Mouse (Mus musculus): ENCODE measurements around the gene Fmnl3. TPM values are rescaled to one million over a fixed set of nuclear protein-coding genes. Genes with fewer than 3 reads are reported as not detected.
"Not testable (repeated sequence)": the region's sequence is repeated elsewhere in the genome, so short reads cannot be mapped to it uniquely, and the experiment has no call there.

Fmnl3 gene
- polyA plus RNA-seq, 1 experiment, result 13.7 TPM

- Histone ChIP-seq H3K4me1 (ENCODE audit: control insufficient read depth, insufficient read depth, low read length) (peaks cover 6% of the 10 kb centered on the region; the same call in 1 of the 2 replicates), H3K4me3 (ENCODE audit: insufficient read depth, low read length) (no peak overlapping the region), H3K27ac (ENCODE audit: insufficient read depth, low read length) (no peak overlapping the region)
- no peak for TF ChIP-seq POLR2A (IDR thresholded peaks at IDR 0.05; ENCODE audit: extremely low read depth, insufficient read depth, low read length)
- TF ChIP-seq CTCF (IDR thresholded peaks at IDR 0.05; ENCODE audit: extremely low read depth, insufficient read depth, low read length), result no peak
Measured at GRCm38 (mm10) chr15:99391975-99392374, 21.7 kb upstream of the Fmnl3 start.

- Histone ChIP-seq H3K4me3 (ENCODE audit: insufficient read depth, low read length) (no peak overlapping the region), H3K27ac (ENCODE audit: insufficient read depth, low read length) (no peak overlapping the region), H3K4me1 (ENCODE audit: control insufficient read depth, insufficient read depth, low read length) (0 out of 2 replicates have a peak, but pooled peaks cover 6% of the 10 kb centered on the region)
- no peak for TF ChIP-seq CTCF (IDR thresholded peaks at IDR 0.05; ENCODE audit: extremely low read depth, insufficient read depth, low read length)
Measured at GRCm38 (mm10) chr15:99390472-99391401, 20.5 kb upstream of the Fmnl3 start.

GRCm38 (mm10) chr15:99387976-99388375 lies 17.7 kb upstream of the Fmnl3 start:
- Histone ChIP-seq H3K4me1 (ENCODE audit: control insufficient read depth, insufficient read depth, low read length) (no peaks in the 10 kb centered on the region), H3K4me3 (ENCODE audit: insufficient read depth, low read length) (no peak overlapping the region), H3K27ac (ENCODE audit: insufficient read depth, low read length) (no peak overlapping the region)
- TF ChIP-seq POLR2A (IDR thresholded peaks at IDR 0.05; ENCODE audit: extremely low read depth, insufficient read depth, low read length), result no peak
- TF ChIP-seq CTCF (IDR thresholded peaks at IDR 0.05; ENCODE audit: extremely low read depth, insufficient read depth, low read length), result no peak

GRCm38 (mm10) chr15:99386796-99387195 lies 16.5 kb upstream of the Fmnl3 start:
- TF ChIP-seq CTCF (IDR thresholded peaks at IDR 0.05; ENCODE audit: extremely low read depth, insufficient read depth, low read length) (no peak), POLR2A (IDR thresholded peaks at IDR 0.05; ENCODE audit: extremely low read depth, insufficient read depth, low read length) (no peak)
- no peak overlapping the region for H3K27ac ChIP-seq (ENCODE audit: insufficient read depth, low read length)
- no peaks in the 10 kb centered on the region for H3K4me1 ChIP-seq (ENCODE audit: control insufficient read depth, insufficient read depth, low read length)
- H3K4me3 ChIP-seq (ENCODE audit: insufficient read depth, low read length), result no peak overlapping the region

- not testable (repeated sequence) for H3K4me3 ChIP-seq (ENCODE audit: insufficient read depth, low read length); H3K27ac ChIP-seq (ENCODE audit: insufficient read depth, low read length); H3K4me1 ChIP-seq (ENCODE audit: control insufficient read depth, insufficient read depth, low read length)
Measured at GRCm38 (mm10) chr15:99386110-99386509, 15.8 kb upstream of the Fmnl3 start.

- H3K4me1 ChIP-seq (ENCODE audit: control insufficient read depth, insufficient read depth, low read length), result no peaks in the 10 kb centered on the region
- TF ChIP-seq POLR2A (IDR thresholded peaks at IDR 0.05; ENCODE audit: extremely low read depth, insufficient read depth, low read length) (no peak), CTCF (IDR thresholded peaks at IDR 0.05; ENCODE audit: extremely low read depth, insufficient read depth, low read length) (no peak)
- H3K27ac ChIP-seq (ENCODE audit: insufficient read depth, low read length), result no peak overlapping the region
- no peak overlapping the region for H3K4me3 ChIP-seq (ENCODE audit: insufficient read depth, low read length)
Measured at GRCm38 (mm10) chr15:99384071-99384470, 13.8 kb upstream of the Fmnl3 start.

GRCm38 (mm10) chr15:99382893-99383292 lies 12.6 kb upstream of the Fmnl3 start:
- no peak overlapping the region for H3K27ac ChIP-seq (ENCODE audit: insufficient read depth, low read length)
- TF ChIP-seq CTCF (IDR thresholded peaks at IDR 0.05; ENCODE audit: extremely low read depth, insufficient read depth, low read length) (no peak), POLR2A (IDR thresholded peaks at IDR 0.05; ENCODE audit: extremely low read depth, insufficient read depth, low read length) (no peak)
- no peaks in the 10 kb centered on the region for H3K4me1 ChIP-seq (ENCODE audit: control insufficient read depth, insufficient read depth, low read length)
- H3K4me3 ChIP-seq (ENCODE audit: insufficient read depth, low read length), result no peak overlapping the region

GRCm38 (mm10) chr15:99376240-99376639 lies 6.0 kb upstream of the Fmnl3 start:
- Histone ChIP-seq H3K4me1 (ENCODE audit: control insufficient read depth, insufficient read depth, low read length) (no peaks in the 10 kb centered on the region), H3K4me3 (ENCODE audit: insufficient read depth, low read length) (no peak overlapping the region), H3K27ac (ENCODE audit: insufficient read depth, low read length) (no peak overlapping the region)
- TF ChIP-seq POLR2A (IDR thresholded peaks at IDR 0.05; ENCODE audit: extremely low read depth, insufficient read depth, low read length) (no peak), CTCF (IDR thresholded peaks at IDR 0.05; ENCODE audit: extremely low read depth, insufficient read depth, low read length) (no peak)

GRCm38 (mm10) chr15:99375581-99375980 lies 5.3 kb upstream of the Fmnl3 start:
- Histone ChIP-seq H3K27ac (ENCODE audit: insufficient read depth, low read length) (no peak overlapping the region), H3K4me1 (ENCODE audit: control insufficient read depth, insufficient read depth, low read length) (no peaks in the 10 kb centered on the region), H3K4me3 (ENCODE audit: insufficient read depth, low read length) (no peak overlapping the region)
- TF ChIP-seq POLR2A (IDR thresholded peaks at IDR 0.05; ENCODE audit: extremely low read depth, insufficient read depth, low read length) (no peak), CTCF (IDR thresholded peaks at IDR 0.05; ENCODE audit: extremely low read depth, insufficient read depth, low read length) (no peak)

GRCm38 (mm10) chr15:99375036-99375435 lies 4.8 kb upstream of the Fmnl3 start:
- Histone ChIP-seq H3K4me3 (ENCODE audit: insufficient read depth, low read length) (no peak overlapping the region), H3K27ac (ENCODE audit: insufficient read depth, low read length) (no peak overlapping the region), H3K4me1 (ENCODE audit: control insufficient read depth, insufficient read depth, low read length) (no peaks in the 10 kb centered on the region)
- TF ChIP-seq POLR2A (IDR thresholded peaks at IDR 0.05; ENCODE audit: extremely low read depth, insufficient read depth, low read length) (no peak), CTCF (IDR thresholded peaks at IDR 0.05; ENCODE audit: extremely low read depth, insufficient read depth, low read length) (no peak)

Measured in cortical plate, adult 2 months (tissue).